In the genomic region with DNA sequence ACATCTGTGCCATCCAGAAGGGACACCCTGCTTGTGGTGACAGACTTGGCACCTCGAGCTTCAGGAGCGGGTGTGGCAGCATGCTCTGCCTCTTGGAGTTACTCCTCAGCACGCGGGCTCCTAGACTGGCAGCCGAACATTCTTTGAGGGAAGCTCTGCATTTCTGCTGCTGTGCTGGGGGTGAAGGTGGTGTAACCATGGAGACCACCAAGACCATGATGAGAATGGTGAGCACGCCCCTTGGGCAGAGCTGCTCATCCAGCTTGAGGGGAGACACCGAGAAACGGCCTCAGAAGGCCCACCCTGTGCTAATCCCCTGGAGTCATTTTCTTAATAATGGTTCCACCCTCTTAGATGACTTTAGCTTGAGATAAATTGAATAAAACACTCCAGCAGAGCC, we compare ENCODE assay signal across 16 mouse cellular contexts. TPM values are rescaled to one million over a fixed set of nuclear protein-coding genes. Genes with fewer than 3 reads are reported as not detected.
"Had no signal": no experiment of that assay in that cellular context is flagged by ENCODE, and none has a peak within 500 bp of the region (broad histone marks: within the 10 kb centered on the region; RNA-seq: fewer than 3 reads in every experiment).

No protein-coding gene starts in this region.

- H3K9me3 ChIP-seq: liver, embryonic 13.5 days had no signal

- DNase-seq: kidney, postnatal 10 days; kidney, postnatal 36 days; layer of hippocampus, postnatal 36 days; liver, embryonic 13.5 days; lung, adult 2 months; lung, postnatal 14 days; lung, postnatal 4 days; thymus, adult 18-20 months; thymus, postnatal 36 days had no signal

- H3K36me3 ChIP-seq: kidney, embryonic 15.5 days; liver, embryonic 13.5 days had no signal

- H3K4me2 ChIP-seq: kidney, embryonic 15.5 days; liver, embryonic 13.5 days had no signal

- H3K9ac ChIP-seq: kidney, embryonic 15.5 days; liver, embryonic 13.5 days had no signal

- H3K4me1 ChIP-seq: kidney, embryonic 15.5 days; liver, embryonic 13.5 days had no signal

- H3K4me3 ChIP-seq: kidney, embryonic 15.5 days; left cerebral cortex, adult 2 months; liver, embryonic 13.5 days had no signal

- H3K27ac ChIP-seq: kidney, embryonic 15.5 days; left cerebral cortex, adult 2 months; liver, embryonic 13.5 days had no signal

RNA-seq across cellular contexts. Expression of a gene that starts 7.8 kb away (rescaled TPM):
- total RNA-seq: liver, adult 2 months; megakaryocyte progenitor cell, adult 5-6 weeks; megakaryocyte-erythroid progenitor cell, adult 5-6 weeks had no signal
- polyA plus RNA-seq: limb, embryonic 11.5 days; liver, adult 2 months; liver, embryonic 13.5 days; spleen, adult 2 months had no signal
